Mouse (Mus musculus) adrenal gland, adult 10 weeks (tissue): ENCODE data around the gene Rhoh. TPM values are rescaled to one million over a fixed set of nuclear protein-coding genes. Genes with fewer than 3 reads are reported as not detected.

ENCODE experiments used
- polyA plus RNA-seq: library from polyadenylated mRNA; stranded (reverse); fragments of 350-450 nt; fragmentation: Illumina TruSeq; extraction: RNeasy Lipid Tissue Mini Kit (QIAGEN cat#74804); gene quantifications from one replicate; pipeline ENCODE4 v1.2.3, GENCODE M21; 2014; ENCODE audit warnings: low read depth, low replicate concordance

The Rhoh gene
- 0.29 TPM for polyA plus RNA-seq

GRCm38 (mm10) chr5:65861154-65861944 lies at the start of gene Rhoh:
Gene Rhoh (plus strand): TSS chr5:65861213.

GRCm38 (mm10) chr5:65934783-65935182 lies 73.8 kb downstream of the Rhoh start, which contains the start of gene Chrna9:
Gene Chrna9 (plus strand): TSS chr5:65934921.

Other genes starting within 250 kb of the Rhoh start
- 212 TPM for gene Pds5a, start 162.9 kb upstream of the Rhoh start, polyA plus RNA-seq
- gene N4bp2, start 97.7 kb upstream of the Rhoh start, polyA plus RNA-seq, result 20.8 TPM
- not detected for gene Chrna9, start 73.7 kb downstream of the Rhoh start, polyA plus RNA-seq
- gene 9130230L23Rik, start 143.1 kb downstream of the Rhoh start, polyA plus RNA-seq, result 0.41 TPM